Mouse (Mus musculus) ovary, postnatal 10 days (tissue): Measurements from ENCODE around the gene Dynlt1b.
"Not testable (repeated sequence)": the region's sequence is repeated elsewhere in the genome, so short reads cannot be mapped to it uniquely, and the experiment has no call there.

Experiments
- DNase-seq: peaks from one replicate; pipeline ENCODE4 v3.0.0; 2022; ENCODE audit warnings: low spot score

The Dynlt1b gene

DNA sequence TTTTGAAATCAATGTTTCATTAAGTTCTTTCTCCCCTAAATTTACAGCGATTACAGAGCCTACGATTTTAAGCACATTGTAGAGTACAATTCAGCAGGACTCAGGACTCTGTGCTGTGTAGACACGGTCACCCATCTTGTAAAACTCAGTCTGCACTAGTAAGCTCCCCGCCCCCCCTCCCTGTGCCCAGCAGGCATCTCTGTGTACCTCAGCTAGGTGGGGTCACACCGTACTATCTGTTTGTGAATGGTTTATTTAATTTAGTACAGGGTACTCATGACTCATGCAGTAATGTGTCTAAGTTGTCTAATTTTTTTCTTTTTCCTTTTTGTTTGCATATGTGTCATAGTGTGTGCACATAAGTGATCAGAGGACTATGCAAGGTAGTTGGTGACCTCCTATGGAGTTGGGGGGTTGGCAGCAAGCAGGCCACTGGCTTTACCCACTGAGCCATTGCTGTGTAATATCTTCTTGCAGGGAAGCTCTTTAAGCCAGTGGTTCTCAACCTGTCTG is 31.2 kb downstream of the Dynlt1b start:
- not testable (repeated sequence) for DNase-seq

DNA sequence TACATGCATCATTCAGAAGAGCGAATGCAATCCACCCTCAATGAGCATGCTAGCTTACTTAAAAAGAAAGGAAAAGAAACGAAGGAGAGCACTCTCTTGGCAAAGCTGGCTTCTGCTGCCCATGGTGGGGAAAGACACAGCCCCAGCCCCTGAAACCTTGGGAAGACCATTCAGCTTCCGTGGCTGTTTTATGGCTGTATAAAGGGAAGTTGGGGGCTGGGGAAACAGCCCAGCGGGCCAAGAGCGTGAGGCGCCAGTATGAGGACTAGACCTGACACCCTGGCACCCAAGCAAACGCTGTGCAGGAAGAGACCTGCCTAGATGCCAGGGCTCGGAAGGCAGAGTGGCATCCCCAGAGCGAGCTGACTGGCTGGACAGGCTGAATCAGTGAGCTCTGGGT is 35.8 kb downstream of the Dynlt1b start:
- DNase-seq: not testable (repeated sequence)

- not testable (repeated sequence) for DNase-seq
Measured at GRCm38 (mm10) chr17:6467638-6468461, 37.9 kb downstream of the Dynlt1b start.

DNA sequence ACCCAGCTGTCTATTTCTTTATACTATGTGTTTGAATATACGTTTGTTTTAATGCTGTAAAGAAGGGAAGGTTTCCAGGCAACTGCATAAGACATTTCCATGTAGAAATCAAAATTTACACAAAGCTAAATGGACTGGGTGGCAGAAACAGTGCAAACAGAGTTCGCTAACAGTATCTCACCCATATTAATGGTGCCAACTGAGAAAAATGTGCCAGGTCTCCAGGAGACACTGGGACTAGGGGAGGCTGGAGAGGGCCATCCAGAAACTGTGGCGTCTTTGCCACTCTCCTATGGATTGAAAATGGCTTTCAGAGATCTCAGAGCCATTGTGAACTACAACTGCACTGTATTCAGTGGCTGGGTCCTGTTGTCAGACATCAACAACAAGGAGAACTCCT is 40.1 kb downstream of the Dynlt1b start:
- not testable (repeated sequence) for DNase-seq

DNA sequence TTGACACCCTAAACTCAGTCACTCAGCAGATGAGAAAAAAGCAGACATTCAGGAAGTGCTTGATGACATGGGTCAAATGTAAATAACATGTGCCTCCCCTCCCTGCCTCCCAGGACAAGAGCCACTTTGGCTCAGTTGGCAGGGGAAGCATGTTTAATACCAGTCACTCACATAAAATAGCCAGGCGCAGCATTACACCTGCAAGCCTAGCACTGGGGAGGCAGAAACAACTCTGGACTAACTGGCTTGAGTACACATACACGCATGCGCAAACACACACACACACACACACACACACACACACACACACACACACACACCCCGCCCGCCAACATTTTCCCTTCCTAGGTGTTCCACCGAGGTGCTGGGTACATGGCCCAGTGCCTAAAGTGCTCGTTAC is 40.8 kb downstream of the Dynlt1b start:
- not testable (repeated sequence) for DNase-seq

GRCm38 (mm10) chr17:6475270-6475669 is 45.4 kb downstream of the Dynlt1b start:
- DNase-seq: not testable (repeated sequence)

DNA sequence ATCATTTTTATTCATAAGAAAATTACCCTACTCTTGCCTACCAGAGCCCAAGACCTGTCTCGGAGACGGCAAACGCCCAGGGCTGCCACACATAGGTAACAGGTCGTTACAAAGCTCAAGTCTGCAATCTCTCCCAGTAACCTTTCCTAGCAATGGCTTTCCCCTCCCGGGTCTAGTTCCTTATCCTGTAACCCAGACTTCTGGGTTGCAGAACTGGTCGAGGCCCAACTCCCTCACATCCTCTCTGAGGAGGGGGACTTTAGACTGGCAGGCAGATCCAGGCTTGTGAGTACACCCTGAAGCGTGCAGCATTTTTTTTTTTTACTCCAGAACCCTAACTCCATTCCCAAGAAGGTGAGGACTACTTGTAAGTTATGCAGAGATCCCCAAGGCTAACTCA is 46.0 kb downstream of the Dynlt1b start:
- DNase-seq: not testable (repeated sequence)

DNA sequence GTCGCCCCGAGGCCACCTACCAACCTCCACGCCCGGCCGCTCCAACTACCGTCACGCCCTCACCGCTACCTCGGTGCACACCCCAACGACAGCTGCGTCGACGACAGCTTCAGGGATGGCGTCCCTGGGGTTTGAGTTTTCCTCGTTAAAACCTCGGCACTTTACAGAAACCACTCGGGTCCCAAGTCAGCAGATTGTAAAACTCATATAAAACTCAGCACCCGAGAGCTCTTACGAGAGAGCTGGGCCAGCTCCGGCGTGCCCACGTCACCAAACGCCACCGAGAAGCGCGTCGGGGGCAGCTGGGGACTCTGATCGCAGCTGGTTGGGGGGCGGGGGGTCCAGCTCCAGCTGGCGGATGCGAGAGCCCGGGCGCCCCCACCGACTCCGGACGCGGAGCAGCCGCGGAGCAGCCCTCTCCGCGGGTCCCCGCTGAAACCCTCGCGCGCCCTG is 46.6 kb downstream of the Dynlt1b start:
- not testable (repeated sequence) for DNase-seq

DNA sequence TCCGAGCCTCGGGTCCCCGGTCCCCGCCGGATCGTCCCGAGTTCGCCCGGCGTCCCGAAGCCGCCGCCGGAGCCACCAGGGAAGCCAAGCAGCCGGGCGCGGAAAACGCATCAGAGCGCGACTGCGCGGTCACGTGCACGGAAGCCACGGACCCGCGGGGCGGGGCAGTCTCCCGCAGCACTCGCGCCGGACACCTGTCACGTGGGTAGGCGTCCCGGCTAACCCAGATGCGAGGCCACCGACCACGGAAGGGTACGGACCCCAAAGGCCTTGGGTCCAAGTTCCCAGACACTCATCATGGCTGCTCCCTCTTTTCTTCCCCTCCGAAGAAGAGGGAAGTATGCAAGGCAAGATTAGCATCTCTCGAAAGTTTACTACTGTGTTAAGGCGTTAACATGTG is 47.1 kb downstream of the Dynlt1b start:
- not testable (repeated sequence) for DNase-seq

DNA sequence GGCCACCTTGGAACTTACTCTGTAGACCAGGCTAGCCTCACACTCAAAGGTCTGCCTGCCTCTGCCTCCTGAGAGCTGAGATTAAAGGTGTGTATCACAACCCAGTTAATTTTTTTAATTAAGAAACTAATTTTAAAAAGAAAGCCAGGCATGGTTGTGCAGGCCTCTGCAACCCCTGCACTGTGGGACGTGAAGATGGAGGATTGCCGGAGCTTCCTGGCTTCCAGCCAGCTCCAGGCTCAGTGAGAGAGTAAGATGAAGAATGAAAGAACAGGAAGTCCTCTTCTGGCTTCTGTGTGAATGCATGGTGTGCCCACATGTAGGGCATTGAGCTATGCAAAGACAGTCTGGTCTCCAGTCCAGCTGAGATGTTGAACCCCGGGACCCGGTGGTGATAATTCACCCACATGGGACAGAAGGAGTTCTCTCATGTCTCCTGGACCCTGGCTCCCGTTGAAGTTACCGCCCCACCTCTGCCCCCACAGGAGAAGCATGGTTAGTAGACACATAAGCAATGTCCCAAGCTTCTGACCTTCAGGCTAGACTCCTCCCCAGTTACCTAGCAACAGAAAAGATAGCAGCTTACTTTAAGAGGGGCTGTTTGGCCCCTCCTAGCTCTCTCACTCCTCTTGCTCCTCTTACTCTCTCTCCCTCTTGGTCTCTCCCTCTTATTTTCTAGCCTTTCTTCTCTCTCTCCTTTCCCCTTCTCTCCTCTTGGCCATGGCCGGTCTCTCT is 51.1 kb downstream of the Dynlt1b start:
- not testable (repeated sequence) for DNase-seq

GRCm38 (mm10) chr17:6481590-6481963 is 51.7 kb downstream of the Dynlt1b start:
- DNase-seq: not testable (repeated sequence)

GRCm38 (mm10) chr17:6482248-6482647 is 52.3 kb downstream of the Dynlt1b start:
- DNase-seq: not testable (repeated sequence)
